Comparison of ENCODE assay signal across 8 mouse cellular contexts in genomic region chr9:7184172-7184896, GRCm38 (mm10). TPM values are rescaled to one million over a fixed set of nuclear protein-coding genes. Genes with fewer than 3 reads are reported as not detected.
A peak's percentile ranks its signal among the peaks of the same experiment; 100 is the strongest.
DNase-seq lines count a peak whose midpoint lies in the region; ATAC-seq and TF ChIP-seq lines count a peak whose summit lies in the region.

Gene Dync2h1, minus strand, starts transcription at chr9:7184446.
Gene Dcun1d5, plus strand, starts transcription at chr9:7184520.

- H3K36me3 ChIP-seq in heart, embryonic 12.5 days = no peaks in the 10 kb centered on the region
- no peaks in the 10 kb centered on the region for H3K36me3 ChIP-seq in kidney, postnatal 0 days (ENCODE audit: insufficient read depth, low read length)
- no peaks in the 10 kb centered on the region for H3K36me3 ChIP-seq in liver, embryonic 11.5 days (ENCODE audit: control insufficient read depth, insufficient read depth, low read length)
- H3K36me3 ChIP-seq in stomach, embryonic 14.5 days (ENCODE audit: control insufficient read depth, insufficient read depth, low read length) = peaks cover 3% of the 10 kb centered on the region; the same call in 1 of the 2 replicates

- H3K4me2 ChIP-seq in heart, embryonic 12.5 days = peak within 1 kb of the TSS; percentile 81
- H3K4me2 ChIP-seq in kidney, postnatal 0 days (ENCODE audit: low read length) = peak within 1 kb of the TSS; percentile 77
- peak within 1 kb of the TSS; percentile 91 for H3K4me2 ChIP-seq in liver, embryonic 11.5 days
- H3K4me2 ChIP-seq in stomach, embryonic 14.5 days (replicated peaks; ENCODE audit: low read depth, low read length) = peak within 1 kb of the TSS; percentile 80

- peak within 1 kb of the TSS; percentile 87 for H3K4me3 ChIP-seq in heart, embryonic 12.5 days
- H3K4me3 ChIP-seq in kidney, postnatal 0 days (replicated peaks; ENCODE audit: low read depth, low read length) = peak within 1 kb of the TSS; percentile 91
- H3K4me3 ChIP-seq in liver, embryonic 11.5 days (ENCODE audit: low read depth, low read length) = peak within 1 kb of the TSS; percentile 81
- peak within 1 kb of the TSS; percentile 98 for H3K4me3 ChIP-seq in stomach, embryonic 14.5 days (ENCODE audit: low read depth, low read length)

- H3K27ac ChIP-seq in heart, embryonic 12.5 days (ENCODE audit: poor library complexity, severe bottlenecking) = peak within 1 kb of the TSS; percentile 97
- peak within 1 kb of the TSS; percentile 95 for H3K27ac ChIP-seq in kidney, postnatal 0 days
- peak within 1 kb of the TSS; percentile 95 for H3K27ac ChIP-seq in liver, embryonic 11.5 days (ENCODE audit: low read depth, low read length)
- peak within 1 kb of the TSS; percentile 95 for H3K27ac ChIP-seq in stomach, embryonic 14.5 days (ENCODE audit: low read length)

- peak; percentile 95 for ATAC-seq in erythroid progenitor cell, adult 5-6 weeks (replicated peaks; ENCODE audit: low FRiP score, poor library complexity, severe bottlenecking)
- ATAC-seq in heart, embryonic 12.5 days (ENCODE audit: insufficient number of reproducible peaks, low FRiP score) = peak; percentile 98
- peak; percentile 99 for ATAC-seq in kidney, postnatal 0 days (replicated peaks; ENCODE audit: low FRiP score, low read depth)
- peak; percentile 98 for ATAC-seq in liver, embryonic 11.5 days (replicated peaks; ENCODE audit: low FRiP score)
- ATAC-seq in stomach, embryonic 14.5 days (ENCODE audit: insufficient number of reproducible peaks, insufficient read depth, low FRiP score, low read depth) = peak; percentile 99

- no peak for TF ChIP-seq CTCF in kidney, postnatal 0 days (IDR thresholded peaks at IDR 0.05; ENCODE audit: low read depth)

- H3K27me3 ChIP-seq in heart, embryonic 12.5 days (replicated peaks) = no peaks in the 10 kb centered on the region
- H3K27me3 ChIP-seq in kidney, postnatal 0 days (ENCODE audit: insufficient read depth, low read length) = no peaks in the 10 kb centered on the region
- H3K27me3 ChIP-seq in liver, embryonic 11.5 days (replicated peaks; ENCODE audit: control insufficient read depth, insufficient read depth, low read length) = no peaks in the 10 kb centered on the region
- H3K27me3 ChIP-seq in stomach, embryonic 14.5 days (ENCODE audit: control insufficient read depth, insufficient read depth, low read length) = no peaks in the 10 kb centered on the region

- peaks cover 9% of the 10 kb centered on the region for H3K4me1 ChIP-seq in heart, embryonic 12.5 days (replicated peaks)
- no peaks in the 10 kb centered on the region for H3K4me1 ChIP-seq in kidney, postnatal 0 days (replicated peaks; ENCODE audit: insufficient read depth, low read length)
- H3K4me1 ChIP-seq in liver, embryonic 11.5 days (replicated peaks; ENCODE audit: control insufficient read depth, insufficient read depth, low read length) = peaks cover 2% of the 10 kb centered on the region; the same call in 1 of the 2 replicates
- peaks cover 6% of the 10 kb centered on the region; the same call in 1 of the 2 replicates for H3K4me1 ChIP-seq in stomach, embryonic 14.5 days (ENCODE audit: control insufficient read depth, insufficient read depth, low read length)

- DNase-seq in CD4-positive helper T cell, adult 2 months (ENCODE audit: low read depth, low spot score) = peak; percentile 95
- peak; percentile 88 for DNase-seq in brain, embryonic 18.5 days (ENCODE audit: low read depth, low spot score)
- DNase-seq in kidney, postnatal 0 days (ENCODE audit: low spot score) = peak; percentile 98
- peak; percentile 90 for DNase-seq in liver, embryonic 11.5 days (ENCODE audit: low spot score)
- DNase-seq in naive thymus-derived CD4-positive, alpha-beta T cell, adult 2 months (ENCODE audit: low read depth) = peak; percentile 96

- peak within 1 kb of the TSS; percentile 87 for H3K9ac ChIP-seq in heart, embryonic 12.5 days
- peak within 1 kb of the TSS; percentile 94 for H3K9ac ChIP-seq in kidney, postnatal 0 days (ENCODE audit: low read depth, low read length)
- peak within 1 kb of the TSS; percentile 78 for H3K9ac ChIP-seq in liver, embryonic 11.5 days (ENCODE audit: low read depth, low read length)
- H3K9ac ChIP-seq in stomach, embryonic 14.5 days (replicated peaks; ENCODE audit: low read depth, low read length) = peak within 1 kb of the TSS; percentile 57

- WGBS in heart, embryonic 12.5 days = under 1% methylated on average over 62 of the region's 62 CpGs
- WGBS in kidney, postnatal 0 days = 0% methylated on average over 59 of the region's 62 CpGs
- WGBS in liver, embryonic 11.5 days = under 1% methylated on average over 62 of the region's 62 CpGs
- 1% methylated on average over 58 of the region's 62 CpGs for whole genome bisulfite sequencing in stomach, embryonic 14.5 days

- H3K9me3 ChIP-seq in heart, embryonic 12.5 days (replicated peaks) = no peaks in the 10 kb centered on the region
- no peaks in the 10 kb centered on the region for H3K9me3 ChIP-seq in kidney, postnatal 0 days (replicated peaks; ENCODE audit: low read length)
- no peaks in the 10 kb centered on the region for H3K9me3 ChIP-seq in liver, embryonic 11.5 days (ENCODE audit: control insufficient read depth, low read length)
- no peaks in the 10 kb centered on the region for H3K9me3 ChIP-seq in stomach, embryonic 14.5 days (ENCODE audit: control insufficient read depth, low read depth, low read length)

RNA-seq across cellular contexts. Expression of gene Dync2h1, which starts in this region (rescaled TPM):
- 2.2 and 2.5 TPM in 2 replicates for total RNA-seq in erythroid progenitor cell, adult 5-6 weeks (2015; ENCODE audit: low replicate concordance)
- total RNA-seq in erythroid progenitor cell, adult 5-6 weeks (2017; ENCODE audit: low replicate concordance) = 4.1 and 5.1 TPM in 2 replicates
- 7.8 and 9.1 TPM in 2 replicates for polyA plus RNA-seq in heart, embryonic 12.5 days (2016; fragmentation: Nextera tagmentation; extraction: Ambion mirVana)
- 14.9 and 16.1 TPM in 2 replicates for polyA plus RNA-seq in kidney, postnatal 0 days (2015; fragmentation: Nextera tagmentation; extraction: Ambion mirVana)
- polyA plus RNA-seq in liver, embryonic 11.5 days (2014; fragmentation: Nextera tagmentation; extraction: Ambion mirVana) = 8.0 and 8.1 TPM in 2 replicates
- polyA plus RNA-seq in stomach, embryonic 14.5 days (2014; fragmentation: Nextera tagmentation; extraction: Ambion mirVana) = 19.6 and 22.7 TPM in 2 replicates

RNA-seq across cellular contexts. Expression of gene Dcun1d5, which starts in this region (rescaled TPM):
- total RNA-seq in erythroid progenitor cell, adult 5-6 weeks (2015; ENCODE audit: low replicate concordance) = 21.8 and 26.7 TPM in 2 replicates
- total RNA-seq in erythroid progenitor cell, adult 5-6 weeks (2017; ENCODE audit: low replicate concordance) = 19.6 and 27.0 TPM in 2 replicates
- polyA plus RNA-seq in heart, embryonic 12.5 days (2016; fragmentation: Nextera tagmentation; extraction: Ambion mirVana) = 101 and 104 TPM in 2 replicates
- polyA plus RNA-seq in kidney, postnatal 0 days (2015; fragmentation: Nextera tagmentation; extraction: Ambion mirVana) = 132 and 139 TPM in 2 replicates
- 128 and 131 TPM in 2 replicates for polyA plus RNA-seq in liver, embryonic 11.5 days (2014; fragmentation: Nextera tagmentation; extraction: Ambion mirVana)
- 134 and 144 TPM in 2 replicates for polyA plus RNA-seq in stomach, embryonic 14.5 days (2014; fragmentation: Nextera tagmentation; extraction: Ambion mirVana)

Comparison
In these comparisons a context has a peak if more than half of its experiments do, and no peak if none do; other contexts are left out.
1. Peak in every context shown above with its lines: DNase-seq, ATAC-seq, H3K4me3 ChIP-seq and H3K27ac ChIP-seq.